Mouse (Mus musculus) 416B (cell line): ENCODE results near the gene Meioc.
"Not testable (repeated sequence)": the region's sequence is repeated elsewhere in the genome, so short reads cannot be mapped to it uniquely, and the experiment has no call there.

ENCODE experiments used
- DNase-seq: peaks from one replicate; pipeline ENCODE4 v3.0.0; 2011; ENCODE audit warnings: low read depth

Meioc gene

GRCm38 (mm10) chr11:102665637-102666435, 2.3 kb downstream of the Meioc start:
- DNase-seq = no peak

GRCm38 (mm10) chr11:102690162-102690561, 26.6 kb downstream of the Meioc start:
- peak; percentile 78 for DNase-seq

GRCm38 (mm10) chr11:102695289-102695688, 31.8 kb downstream of the Meioc start:
- DNase-seq = no peak

GRCm38 (mm10) chr11:102697338-102698017, 34.0 kb downstream of the Meioc start, which contains the start of gene Ccdc43:
Gene Ccdc43 (minus strand): TSS chr11:102697782.
- DNase-seq = peak; percentile 83

GRCm38 (mm10) chr11:102698018-102698476, 34.5 kb downstream of the Meioc start:
- DNase-seq = no peak

- DNase-seq = not testable (repeated sequence)
Observed at GRCm38 (mm10) chr11:102702206-102702605, 38.7 kb downstream of the Meioc start.

GRCm38 (mm10) chr11:102712411-102712810, 48.9 kb downstream of the Meioc start:
- DNase-seq = no peak

GRCm38 (mm10) chr11:102714578-102714977, 51.1 kb downstream of the Meioc start:
- not testable (repeated sequence) for DNase-seq

GRCm38 (mm10) chr11:102716135-102716534, 52.6 kb downstream of the Meioc start:
- no peak for DNase-seq

GRCm38 (mm10) chr11:102725574-102725973, 62.1 kb downstream of the Meioc start:
- peak; percentile 49 for DNase-seq

GRCm38 (mm10) chr11:102728614-102729013, 65.1 kb downstream of the Meioc start:
- DNase-seq = peak; percentile 94

GRCm38 (mm10) chr11:102729835-102730234, 66.3 kb downstream of the Meioc start:
- DNase-seq = no peak

- peak; percentile 60 for DNase-seq
Observed at GRCm38 (mm10) chr11:102731366-102731765, 67.8 kb downstream of the Meioc start.
